Mouse (Mus musculus): ENCODE measurements at regions not wholly inside any gene's neighbourhood (a gene's known extent, or its start where the extent isn't known, plus 50 kb on each side); places are given as distances from the start of the nearest gene placed in this dataset.

GRCm38 (mm10) chr3:104295015-104295719 is 75.0 kb upstream of the Magi3 start:
- DNase-seq (ENCODE audit: low spot score in 2 of 2): no peak

GRCm38 (mm10) chr3:104293869-104294268 is 73.7 kb upstream of the Magi3 start:
- DNase-seq (ENCODE audit: low spot score in 2 of 2): no peak

GRCm38 (mm10) chr3:104288970-104289680 is 69.0 kb upstream of the Magi3 start:
- DNase-seq (ENCODE audit: low spot score in 2 of 2): no peak

DNA sequence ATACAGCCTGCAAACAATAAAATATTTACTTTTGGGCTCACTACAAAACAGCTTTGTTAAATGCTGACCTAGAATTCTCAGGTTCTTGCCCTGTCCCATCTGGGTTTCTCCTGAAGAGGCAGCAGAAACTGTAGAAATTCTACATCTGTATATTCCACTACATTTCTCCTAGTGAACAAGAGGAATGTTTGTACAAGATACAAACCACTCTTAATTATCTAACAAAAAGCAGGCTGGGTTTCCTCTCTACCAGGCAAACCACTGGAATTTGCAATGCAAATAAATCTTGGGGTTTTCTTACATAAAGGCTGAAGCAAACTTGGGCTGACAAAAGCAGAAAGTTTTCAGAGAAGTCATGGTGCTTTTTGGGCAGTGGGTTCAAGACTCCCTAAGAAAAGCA is 67.7 kb upstream of the Magi3 start:
- DNase-seq (ENCODE audit: low spot score in 2 of 2): no peak

- DNase-seq (ENCODE audit: low spot score in 2 of 2): no peak
These were observed 64.8 kb upstream of the Magi3 start for GRCm38 (mm10) chr3:104284961-104285360.

DNA sequence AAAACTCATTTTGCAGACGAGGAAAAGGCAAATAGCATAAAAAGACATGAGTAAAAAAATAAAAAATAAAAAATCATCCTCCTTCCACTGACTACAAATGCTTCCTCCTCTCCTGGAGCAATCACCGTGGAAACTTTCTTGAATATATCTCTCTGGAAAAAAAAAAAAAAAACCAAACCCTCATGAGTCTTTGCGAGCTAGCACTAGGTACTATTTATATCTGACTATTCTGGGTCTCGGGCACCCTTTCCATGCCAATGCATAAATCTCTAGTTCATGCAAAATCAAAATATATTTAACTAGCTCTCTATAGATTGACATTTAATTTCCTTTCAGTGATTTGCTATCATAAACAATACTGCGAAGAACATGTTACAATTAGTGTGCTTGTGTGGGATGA is 63.7 kb upstream of the Magi3 start:
- no peak for DNase-seq (ENCODE audit: low spot score in 2 of 2)

- DNase-seq (ENCODE audit: low spot score in 2 of 2): peak in 1 of 2 experiments; percentile 28
These were observed 59.3 kb upstream of the Magi3 start for GRCm38 (mm10) chr3:104279505-104279904.

GRCm38 (mm10) chr3:104274718-104275302 is 54.6 kb upstream of the Magi3 start:
- no peak for DNase-seq (ENCODE audit: low spot score in 2 of 2)

GRCm38 (mm10) chr3:104274084-104274483 is 53.9 kb upstream of the Magi3 start:
- DNase-seq (ENCODE audit: low spot score in 2 of 2): no peak

Data from urinary bladder, adult 18-20 months (tissue).